Mouse (Mus musculus): ENCODE data around the gene Ror1.

DNA sequence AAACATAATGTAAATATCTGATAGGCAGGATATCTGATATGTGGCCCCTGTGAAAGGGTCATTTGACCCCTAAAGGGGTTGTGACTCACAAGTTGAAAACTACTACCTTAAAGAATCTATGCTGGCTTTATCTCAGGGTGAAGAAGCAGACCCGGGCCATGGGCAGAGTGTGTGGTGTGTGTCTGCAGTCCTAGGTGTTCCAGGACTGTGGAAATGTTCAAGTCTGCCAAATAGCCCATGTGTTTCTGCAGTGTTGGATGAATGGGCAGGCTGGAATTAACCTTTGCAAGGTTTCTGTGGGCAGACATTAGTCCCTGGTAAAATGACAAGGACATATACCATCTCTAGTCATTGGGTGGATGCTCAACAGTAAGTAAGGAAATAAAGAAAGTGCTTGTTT lies 205.8 kb downstream of the Ror1 start:
- TF ChIP-seq POLR2A (IDR thresholded peaks at IDR 0.05; ENCODE audit: borderline replicate concordance, extremely low read depth, low read depth, low read length), result no peak
- TF ChIP-seq CTCF (IDR thresholded peaks at IDR 0.05; ENCODE audit: insufficient read depth, low read length), result no peak

Measured in lung, adult 2 months (tissue).